ENCODE assay signal across 30 mouse cellular contexts in the genomic region with DNA sequence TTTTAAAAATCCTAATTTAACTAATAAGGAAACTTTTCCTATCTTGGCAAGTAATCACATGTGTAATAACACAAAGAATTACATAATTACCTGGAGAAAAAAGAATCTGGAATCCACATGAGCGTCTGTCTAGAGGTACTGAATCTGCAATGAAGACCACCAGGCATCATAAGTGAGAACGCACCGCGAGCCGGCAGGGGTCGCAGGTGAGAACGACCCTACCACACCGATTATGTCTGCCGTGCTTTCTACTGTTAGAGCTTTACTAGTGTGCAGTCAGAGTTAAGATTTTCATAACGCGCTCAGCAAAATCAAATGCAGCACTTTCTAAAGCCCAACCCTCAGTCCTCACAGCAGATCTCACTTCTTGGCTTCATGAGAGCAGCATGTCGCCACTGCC.
"Had no signal": no experiment of that assay in that cellular context is flagged by ENCODE, and none has a peak within 500 bp of the region (broad histone marks: within the 10 kb centered on the region; RNA-seq: fewer than 3 reads in every experiment).

No protein-coding gene starts in this region.

- H3K9me3 ChIP-seq: limb, embryonic 10.5 days; limb, embryonic 12.5 days; limb, embryonic 13.5 days; limb, embryonic 15.5 days; liver, embryonic 12.5 days; liver, embryonic 13.5 days; liver, embryonic 15.5 days; lung, embryonic 15.5 days; megakaryocyte, embryonic 14.5 days; midbrain, embryonic 10.5 days; midbrain, embryonic 12.5 days; midbrain, embryonic 13.5 days; midbrain, embryonic 15.5 days had no signal

- ATAC-seq: liver, embryonic 12.5 days; liver, postnatal 0 days; lung, postnatal 0 days; midbrain, embryonic 13.5 days; midbrain, embryonic 15.5 days; midbrain, embryonic 16.5 days had no signal

- H3K27ac ChIP-seq: limb, embryonic 10.5 days; limb, embryonic 12.5 days; limb, embryonic 13.5 days; limb, embryonic 15.5 days; liver, embryonic 12.5 days; liver, embryonic 13.5 days; liver, embryonic 14.5 days; liver, embryonic 15.5 days; lung, embryonic 15.5 days; macrophage; midbrain, embryonic 10.5 days; midbrain, embryonic 12.5 days; midbrain, embryonic 13.5 days; midbrain, embryonic 15.5 days had no signal

- H3K27me3 ChIP-seq: limb, embryonic 12.5 days; limb, embryonic 13.5 days; limb, embryonic 15.5 days; liver, embryonic 12.5 days; liver, embryonic 13.5 days; liver, embryonic 15.5 days; lung, embryonic 15.5 days; megakaryocyte, embryonic 14.5 days; midbrain, embryonic 12.5 days; midbrain, embryonic 13.5 days; midbrain, embryonic 15.5 days had no signal

- DNase-seq: left cerebral cortex, postnatal 4 days; liver; liver, embryonic 13.5 days; liver, postnatal 0 days; lung, adult 18-20 months; lung, adult 2 months; lung, embryonic 14.5 days; lung, postnatal 10 days; lung, postnatal 14 days; lung, postnatal 36 days; lung, postnatal 4 days; midbrain, embryonic 14.5 days had no signal

- H3K9ac ChIP-seq: limb, embryonic 12.5 days; limb, embryonic 13.5 days; limb, embryonic 15.5 days; liver, embryonic 12.5 days; liver, embryonic 13.5 days; liver, embryonic 14.5 days; liver, embryonic 15.5 days; liver, postnatal 0 days; lung, embryonic 14.5 days; lung, embryonic 15.5 days; midbrain, embryonic 12.5 days; midbrain, embryonic 13.5 days; midbrain, embryonic 15.5 days had no signal

- H3K4me3 ChIP-seq: limb, embryonic 10.5 days; limb, embryonic 12.5 days; limb, embryonic 13.5 days; limb, embryonic 15.5 days; liver, embryonic 12.5 days; liver, embryonic 13.5 days; liver, embryonic 15.5 days; lung, embryonic 15.5 days; megakaryocyte, embryonic 14.5 days; midbrain, embryonic 10.5 days; midbrain, embryonic 12.5 days; midbrain, embryonic 13.5 days; midbrain, embryonic 15.5 days; myocyte had no signal

- H3K4me2 ChIP-seq: limb, embryonic 12.5 days; limb, embryonic 13.5 days; limb, embryonic 15.5 days; liver, embryonic 11.5 days; liver, embryonic 12.5 days; liver, embryonic 13.5 days; liver, embryonic 15.5 days; lung, embryonic 14.5 days; lung, embryonic 15.5 days; midbrain, embryonic 12.5 days; midbrain, embryonic 13.5 days; midbrain, embryonic 15.5 days had no signal
